Mouse (Mus musculus): ENCODE measurements at regions not wholly inside any gene's neighbourhood (a gene's known extent, or its start where the extent isn't known, plus 50 kb on each side); places are given as distances from the start of the nearest gene placed in this dataset.

DNA sequence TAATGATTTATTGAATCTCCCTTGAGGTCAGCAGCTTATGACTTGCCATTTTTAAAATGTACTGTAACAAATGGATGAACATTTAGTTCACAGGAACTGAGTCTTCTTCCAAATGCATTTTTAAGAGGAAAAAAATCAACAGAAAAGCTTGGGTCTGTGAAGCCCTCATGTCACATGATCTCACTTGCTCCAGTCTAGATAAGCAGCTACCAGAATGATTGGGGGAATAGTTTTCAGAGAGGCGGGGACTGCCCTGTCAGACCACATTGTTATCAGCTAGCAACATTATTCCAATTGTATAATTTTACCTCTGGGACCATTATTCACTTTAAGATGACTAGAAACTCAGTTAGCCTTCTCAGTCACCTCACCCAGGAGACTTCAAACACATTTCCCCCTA is 376.1 kb upstream of the Tbl1xr1 start:
- DNase-seq (ENCODE audit: low read depth, low spot score) = peak; percentile 30
- H3K79me2 ChIP-seq (ENCODE audit: control insufficient read depth, insufficient read depth, low read length, poor library complexity) = no peaks in the 10 kb centered on the region
- no peaks in the 10 kb centered on the region for H3K9me3 ChIP-seq (replicated peaks; ENCODE audit: insufficient read depth, low read length)
- TF ChIP-seq CTCF (IDR thresholded peaks at IDR 0.05 in 2 of 3, conservative IDR thresholded peaks at IDR 0.05 in 1 of 3; ENCODE audit: control insufficient read depth in 1 of 3, insufficient read depth in 1 of 3, low read depth in 2 of 3, low read length in 3 of 3, poor library complexity in 1 of 3, severe bottlenecking in 1 of 3) = no peak
- TF ChIP-seq MAFK (IDR thresholded peaks at IDR 0.05; ENCODE audit: borderline replicate concordance, low read depth, low read length) = no peak
- TF ChIP-seq GATA1 (IDR thresholded peaks at IDR 0.05; ENCODE audit: low read depth, low read length) = peak; percentile 13; the same call in 1 of the 2 replicates
- TF ChIP-seq MXI1 (IDR thresholded peaks at IDR 0.05; ENCODE audit: low read depth, low read length) = no peak
- TF ChIP-seq ETS1 (IDR thresholded peaks at IDR 0.05; ENCODE audit: low read depth, low read length) = no peak
- TF ChIP-seq USF2 (IDR thresholded peaks at IDR 0.05; ENCODE audit: borderline replicate concordance in 1 of 2, insufficient read depth in 1 of 2, low read depth in 1 of 2, low read length in 2 of 2) = 0 out of 4 replicates have a peak, but pooled peaks of 1 of the 2 experiments have one; percentile 14
- peak; percentile 79 for TF ChIP-seq USF1 (IDR thresholded peaks at IDR 0.05; ENCODE audit: low read depth, low read length)
- no peak for TF ChIP-seq MEF2A (IDR thresholded peaks at IDR 0.05; ENCODE audit: extremely low read depth, insufficient replicate concordance, low read depth, low read length, poor library complexity, severe bottlenecking)
- TF ChIP-seq JUND (IDR thresholded peaks at IDR 0.05; ENCODE audit: low read depth, low read length) = no peak
- no peak for TF ChIP-seq TAL1 (IDR thresholded peaks at IDR 0.05; ENCODE audit: low read length)
- no peak for TF ChIP-seq POLR2AphosphoS5 (IDR thresholded peaks at IDR 0.05; ENCODE audit: borderline replicate concordance, low read depth, low read length)
- TF ChIP-seq POLR2AphosphoS2 (IDR thresholded peaks at IDR 0.05; ENCODE audit: low read length) = no peak
- H3K36me3 ChIP-seq (ENCODE audit: control insufficient read depth in 1 of 2, insufficient read depth in 2 of 2, low read length in 2 of 2) = no peaks in the 10 kb centered on the region
- no peaks in the 10 kb centered on the region for H3K4me1 ChIP-seq (ENCODE audit: control insufficient read depth in 1 of 2, insufficient read depth in 2 of 2, low read length in 2 of 2)
- no peak overlapping the region for H3K27ac ChIP-seq (ENCODE audit: control insufficient read depth, low read depth, low read length)
- no peak overlapping the region for H3K4me3 ChIP-seq (ENCODE audit: control insufficient read depth in 1 of 2, insufficient read depth in 1 of 2, low read depth in 2 of 2, low read length in 2 of 2)
- no peak overlapping the region for H3K9ac ChIP-seq (ENCODE audit: control insufficient read depth, low read depth, low read length, poor library complexity, severe bottlenecking)
- H3K27me3 ChIP-seq (ENCODE audit: control insufficient read depth in 1 of 2, insufficient read depth in 2 of 2, low read length in 2 of 2) = no peaks in the 10 kb centered on the region

DNA sequence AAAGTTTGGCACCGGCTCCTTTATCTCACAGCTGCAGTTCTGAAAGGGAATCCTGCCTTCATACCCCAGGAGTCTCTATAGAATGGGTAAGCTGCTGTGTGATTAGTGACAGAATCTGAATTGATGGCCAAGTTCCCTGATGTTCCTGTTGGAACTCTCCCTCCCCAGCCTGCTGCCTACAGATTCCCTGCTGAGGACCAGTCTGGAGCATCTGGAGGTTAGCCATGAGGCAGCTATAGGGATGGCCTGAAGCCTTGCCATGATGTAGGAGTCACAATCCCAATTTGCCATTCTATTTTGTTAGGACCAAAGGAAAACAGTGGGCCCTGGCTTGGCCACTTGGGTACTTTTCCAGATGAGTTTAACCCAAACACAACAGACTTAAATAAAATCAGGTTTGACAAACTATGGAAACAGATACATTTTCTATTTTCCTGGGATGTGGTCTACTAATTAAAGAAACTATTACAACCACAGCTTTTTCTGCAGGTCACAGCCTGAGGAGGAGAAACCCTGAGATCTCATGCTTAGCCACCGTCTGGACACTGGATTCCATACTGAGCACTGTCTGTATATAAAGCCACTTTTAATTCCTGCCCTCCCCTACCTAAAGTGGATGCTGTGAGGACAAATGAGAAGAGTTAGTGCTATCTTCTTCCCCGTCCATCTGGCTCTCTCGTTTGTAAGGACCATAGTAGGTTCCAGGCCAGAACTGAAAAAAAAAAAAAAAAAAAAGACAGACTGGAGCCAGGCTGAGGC is 349.5 kb upstream of the Tbl1xr1 start:
- H3K9ac ChIP-seq (ENCODE audit: control insufficient read depth, low read depth, low read length, poor library complexity, severe bottlenecking) = no peak overlapping the region
- no peaks in the 10 kb centered on the region for H3K9me3 ChIP-seq (replicated peaks; ENCODE audit: insufficient read depth, low read length)
- no peaks in the 10 kb centered on the region for H3K27me3 ChIP-seq (ENCODE audit: control insufficient read depth in 1 of 2, insufficient read depth in 2 of 2, low read length in 2 of 2)
- no peaks in the 10 kb centered on the region for H3K4me1 ChIP-seq (ENCODE audit: control insufficient read depth in 1 of 2, insufficient read depth in 2 of 2, low read length in 2 of 2)
- no peak overlapping the region for H3K27ac ChIP-seq (ENCODE audit: control insufficient read depth, low read depth, low read length)
- no peaks in the 10 kb centered on the region for H3K36me3 ChIP-seq (ENCODE audit: control insufficient read depth in 1 of 2, insufficient read depth in 2 of 2, low read length in 2 of 2)
- no peak for TF ChIP-seq USF1 (IDR thresholded peaks at IDR 0.05; ENCODE audit: low read depth, low read length)
- TF ChIP-seq GATA1 (IDR thresholded peaks at IDR 0.05; ENCODE audit: low read depth, low read length) = no peak
- TF ChIP-seq MAX (IDR thresholded peaks at IDR 0.05; ENCODE audit: low read length) = no peak
- TF ChIP-seq MYB (IDR thresholded peaks at IDR 0.05; ENCODE audit: low read depth, low read length) = no peak
- no peak for TF ChIP-seq ZKSCAN1 (IDR thresholded peaks at IDR 0.05; ENCODE audit: low read depth, low read length)
- DNase-seq (ENCODE audit: low read depth, low spot score) = no peak
- no peak overlapping the region for H3K4me3 ChIP-seq (ENCODE audit: control insufficient read depth in 1 of 2, insufficient read depth in 1 of 2, low read depth in 2 of 2, low read length in 2 of 2)
- no peaks in the 10 kb centered on the region for H3K79me2 ChIP-seq (ENCODE audit: control insufficient read depth, insufficient read depth, low read length, poor library complexity)

Data from MEL (cell line).